Mouse (Mus musculus) limb, embryonic 15.5 days (tissue): ENCODE measurements around the gene Cdkn1c. TPM values are rescaled to one million over a fixed set of nuclear protein-coding genes. Genes with fewer than 3 reads are reported as not detected.
A peak's percentile ranks its signal among the peaks of the same experiment; 100 is the strongest.

Experiments
- ATAC-seq: fragments of 200-750 bp; cut with Nextera tagmentation; 2 replicates; pipeline ENCODE4 v1.8.0; 2017; ENCODE audit warnings: low read depth, moderate TSS enrichment; ENCODE audit not compliant: insufficient number of reproducible peaks, low FRiP score, low TSS enrichment
- H3K27ac ChIP-seq: fragments of 300-500 bp; sonication (generic); 2 replicates; pipeline ENCODE4 v1.5.1; 2015; ENCODE audit warnings: moderate library complexity, mild to moderate bottlenecking, inconsistent platforms
- H3K27me3 ChIP-seq: fragments of 300-500 bp; sonication (generic); 2 replicates; pipeline ENCODE4 v1.6.1; 2015; ENCODE audit warnings: inconsistent platforms
- H3K36me3 ChIP-seq: fragments of 300-500 bp; sonication (generic); 2 replicates; pipeline ENCODE4 v1.6.1; 2015; ENCODE audit warnings: inconsistent platforms
- H3K4me1 ChIP-seq: fragments of 300-500 bp; sonication (generic); 2 replicates; pipeline ENCODE4 v1.6.1; 2015; ENCODE audit warnings: inconsistent platforms
- H3K4me2 ChIP-seq: fragments of 300-500 bp; sonication (generic); 2 replicates; pipeline ENCODE4 v1.6.1; 2015; ENCODE audit warnings: mild to moderate bottlenecking, inconsistent platforms
- H3K4me3 ChIP-seq: fragments of 300-500 bp; sonication (generic); 2 replicates; pipeline ENCODE4 v1.5.1; 2015; ENCODE audit warnings: mild to moderate bottlenecking, inconsistent platforms
- H3K9ac ChIP-seq: fragments of 300-500 bp; sonication (generic); 2 replicates; pipeline ENCODE4 v1.6.1; 2015; ENCODE audit warnings: inconsistent platforms
- H3K9me3 ChIP-seq: fragments of 300-500 bp; sonication (generic); 2 replicates; pipeline ENCODE4 v1.6.1; 2016; ENCODE audit warnings: inconsistent platforms
- WGBS: fragments of 180-500 bp; shearing (Covaris S2); methylation state at CpG from one replicate; pipeline ENCODE4 v1.1.7; 2015; 5-methylcytosine and 5-hydroxymethylcytosine counted together
- polyA plus RNA-seq: library from polyadenylated mRNA; unstranded; fragments of >200 nt; fragmentation: Nextera tagmentation; extraction: Ambion mirVana; gene quantifications from 2 replicates; pipeline ENCODE4 v1.2.1, GENCODE M21; 2015

Gene Cdkn1c
- polyA plus RNA-seq, 1 experiment from 2014 or later, result 1,248 TPM

GRCm38 (mm10) chr7:143495104-143495961 lies 34.5 kb upstream of the Cdkn1c start:
- ATAC-seq, result no peak
- Histone ChIP-seq H3K27me3 (peaks cover 8% of the 10 kb centered on the region), H3K4me2 (no peak overlapping the region), H3K9me3 (no peaks in the 10 kb centered on the region), H3K4me1 (no peaks in the 10 kb centered on the region), H3K4me3 (no peak overlapping the region), H3K36me3 (no peaks in the 10 kb centered on the region), H3K9ac (no peak overlapping the region), H3K27ac (no peak overlapping the region)
- 72% methylated on average over 8 of the region's 8 CpGs for WGBS

- no peaks in the 10 kb centered on the region for H3K9me3 ChIP-seq
- H3K4me3 ChIP-seq, result no peak overlapping the region
- 68% methylated on average over 6 of the region's 6 CpGs for WGBS
- no peak overlapping the region for H3K27ac ChIP-seq
- no peak for ATAC-seq
- H3K4me1 ChIP-seq, result no peaks in the 10 kb centered on the region
- H3K4me2 ChIP-seq, result no peak overlapping the region
- H3K36me3 ChIP-seq, result no peaks in the 10 kb centered on the region
- no peak overlapping the region for H3K9ac ChIP-seq
- H3K27me3 ChIP-seq, result no peaks in the 10 kb centered on the region
These were observed 32.8 kb upstream of the Cdkn1c start for GRCm38 (mm10) chr7:143493616-143494126.

- no peaks in the 10 kb centered on the region for H3K36me3 ChIP-seq
- H3K27me3 ChIP-seq, result no peaks in the 10 kb centered on the region
- no peak overlapping the region for H3K9ac ChIP-seq
- WGBS, result 81% methylated on average over 6 of the region's 6 CpGs
- ATAC-seq, result no peak
- no peak overlapping the region for H3K4me3 ChIP-seq
- no peak overlapping the region for H3K27ac ChIP-seq
- H3K9me3 ChIP-seq, result no peaks in the 10 kb centered on the region
- H3K4me2 ChIP-seq, result no peak overlapping the region
- H3K4me1 ChIP-seq, result no peaks in the 10 kb centered on the region
These were observed 28.9 kb upstream of the Cdkn1c start for GRCm38 (mm10) chr7:143489735-143490134.

- H3K36me3 ChIP-seq, result no peaks in the 10 kb centered on the region
- ATAC-seq, result no peak
- H3K9ac ChIP-seq, result no peak overlapping the region
- H3K4me1 ChIP-seq, result no peaks in the 10 kb centered on the region
- WGBS, result 12% methylated on average over 6 of the region's 6 CpGs
- H3K4me2 ChIP-seq, result no peak overlapping the region
- H3K27me3 ChIP-seq, result no peaks in the 10 kb centered on the region
- H3K27ac ChIP-seq, result no peak overlapping the region
- H3K9me3 ChIP-seq, result no peaks in the 10 kb centered on the region
- no peak overlapping the region for H3K4me3 ChIP-seq
These were observed 21.7 kb upstream of the Cdkn1c start for GRCm38 (mm10) chr7:143482541-143482940.

GRCm38 (mm10) chr7:143481806-143482387 lies 21.0 kb upstream of the Cdkn1c start:
- ATAC-seq, result no peak
- Histone ChIP-seq H3K27ac (no peak overlapping the region), H3K4me1 (no peaks in the 10 kb centered on the region), H3K4me2 (no peak overlapping the region), H3K36me3 (no peaks in the 10 kb centered on the region), H3K27me3 (no peaks in the 10 kb centered on the region), H3K4me3 (no peak overlapping the region), H3K9me3 (no peaks in the 10 kb centered on the region), H3K9ac (no peak overlapping the region)
- WGBS, result 45% methylated on average over 5 of the region's 5 CpGs

GRCm38 (mm10) chr7:143480498-143480897 lies 19.6 kb upstream of the Cdkn1c start:
- 31% methylated on average over 13 of the region's 13 CpGs for WGBS
- H3K27me3 ChIP-seq, result no peaks in the 10 kb centered on the region
- H3K9me3 ChIP-seq, result no peaks in the 10 kb centered on the region
- no peak for ATAC-seq
- H3K4me1 ChIP-seq, result no peaks in the 10 kb centered on the region
- H3K4me2 ChIP-seq, result no peak overlapping the region
- H3K9ac ChIP-seq, result no peak overlapping the region
- H3K4me3 ChIP-seq, result no peak overlapping the region
- no peaks in the 10 kb centered on the region for H3K36me3 ChIP-seq
- H3K27ac ChIP-seq, result no peak overlapping the region

- Histone ChIP-seq H3K4me1 (peaks cover 9% of the 10 kb centered on the region), H3K36me3 (no peaks in the 10 kb centered on the region), H3K9me3 (no peaks in the 10 kb centered on the region), H3K27ac (no peak overlapping the region), H3K9ac (no peak overlapping the region), H3K4me3 (no peak overlapping the region), H3K27me3 (no peaks in the 10 kb centered on the region), H3K4me2 (no peak overlapping the region)
- 86% methylated on average over 5 of the region's 5 CpGs for WGBS
- ATAC-seq, result no peak
These were observed 16.9 kb upstream of the Cdkn1c start for GRCm38 (mm10) chr7:143477800-143478199.

GRCm38 (mm10) chr7:143476702-143477335 lies 16.0 kb upstream of the Cdkn1c start:
- ATAC-seq, result no peak
- peaks cover 9% of the 10 kb centered on the region for H3K4me1 ChIP-seq

GRCm38 (mm10) chr7:143475876-143476275 lies 15.0 kb upstream of the Cdkn1c start:
- H3K27me3 ChIP-seq, result no peaks in the 10 kb centered on the region
- no peaks in the 10 kb centered on the region for H3K36me3 ChIP-seq
- H3K4me2 ChIP-seq, result no peak overlapping the region
- H3K9me3 ChIP-seq, result no peaks in the 10 kb centered on the region
- no peak overlapping the region for H3K9ac ChIP-seq
- H3K27ac ChIP-seq, result no peak overlapping the region
- H3K4me3 ChIP-seq, result no peak overlapping the region
- peaks cover 9% of the 10 kb centered on the region for H3K4me1 ChIP-seq
- no peak for ATAC-seq
- WGBS, result 66% methylated on average over 11 of the region's 11 CpGs

More at GRCm38 (mm10) chr7:143476702-143477335, 16.0 kb upstream of the Cdkn1c start:
- Histone ChIP-seq H3K4me3 (no peak overlapping the region), H3K9ac (no peak overlapping the region), H3K9me3 (no peaks in the 10 kb centered on the region), H3K27me3 (no peaks in the 10 kb centered on the region), H3K4me2 (no peak overlapping the region), H3K27ac (no peak overlapping the region), H3K36me3 (no peaks in the 10 kb centered on the region)
- 88% methylated on average over 3 of the region's 3 CpGs for WGBS

GRCm38 (mm10) chr7:143474811-143475210 lies 14.0 kb upstream of the Cdkn1c start:
- H3K9ac ChIP-seq, result no peak overlapping the region
- no peaks in the 10 kb centered on the region for H3K36me3 ChIP-seq
- H3K9me3 ChIP-seq, result no peaks in the 10 kb centered on the region
- H3K4me2 ChIP-seq, result no peak overlapping the region
- H3K27me3 ChIP-seq, result no peaks in the 10 kb centered on the region; the same call in 1 of the 2 replicates
- WGBS, result 35% methylated on average over 10 of the region's 10 CpGs
- H3K4me1 ChIP-seq, result peaks cover 13% of the 10 kb centered on the region
- no peak for ATAC-seq
- no peak overlapping the region for H3K4me3 ChIP-seq
- H3K27ac ChIP-seq, result no peak overlapping the region

GRCm38 (mm10) chr7:143473347-143474101 lies 12.7 kb upstream of the Cdkn1c start, which contains the start of gene Slc22a18:
Slc22a18 (plus strand) TSS chr7:143473736.
- Histone ChIP-seq H3K9ac (no peak within 1 kb of the TSS), H3K4me1 (peaks cover 17% of the 10 kb centered on the region), H3K4me3 (peak within 1 kb of the TSS; percentile 16; the same call in 1 of the 2 replicates), H3K9me3 (no peaks in the 10 kb centered on the region), H3K27ac (no peak within 1 kb of the TSS), H3K36me3 (no peaks in the 10 kb centered on the region), H3K27me3 (no peaks in the 10 kb centered on the region; the same call in 1 of the 2 replicates), H3K4me2 (peak within 1 kb of the TSS; percentile 22)
- 27% methylated on average over 4 of the region's 4 CpGs for WGBS
- ATAC-seq, result no peak
